Mouse (Mus musculus) gastrocnemius, postnatal 36 days (tissue): ENCODE data around the gene Sesn1. TPM values are rescaled to one million over a fixed set of nuclear protein-coding genes. Genes with fewer than 3 reads are reported as not detected.
"Not testable (repeated sequence)": the region's sequence is repeated elsewhere in the genome, so short reads cannot be mapped to it uniquely, and the experiment has no call there.

Experiments used
- DNase-seq, 2 experiments: peaks; one replicate each; pipeline ENCODE4 v3.0.0; 2022
- intact Hi-C: fragments of 180-260 bp; cut with DNase I; formaldehyde crosslinking; loops from one replicate; pipeline ENCODE4 v1.15.1; 2025
- long read RNA-seq, 2 experiments: library from polyadenylated mRNA; stranded (forward); transcript quantifications; one replicate each; pipeline ENCODE4 v2.0.0; 2021
- total RNA-seq, 2 experiments: library from RNA; stranded (reverse); gene quantifications; 2 replicates each; pipeline ENCODE4 v1.2.3; 2021

Sesn1 gene
- total RNA-seq, result 10 to 100 TPM; 17.0 to 32.6 TPM
- long read RNA-seq, experiment 1, transcript Sesn1-201 (10 exons, 2,600 nt), result major isoform, 16 of 21 reads
- long read RNA-seq, experiment 1, partial matches to known transcripts, result 2 of 21 reads
- long read RNA-seq, experiment 1, other reads (novel, unspliced or antisense), result 0 of 21 reads
- long read RNA-seq, experiment 2, transcript Sesn1-201 (10 exons, 2,600 nt), result major isoform, 15 of 30 reads
- long read RNA-seq, experiment 2, transcript Sesn1-202 (10 exons, 3,809 nt), result minor isoform, 6 of 30 reads
- long read RNA-seq, experiment 2, partial matches to known transcripts, result 7 of 30 reads
- long read RNA-seq, experiment 2, other reads (novel, unspliced or antisense), result 2 of 30 reads

- peak; percentile 89 to 93 for DNase-seq
- intact Hi-C loops, result no loop called here
Observed at GRCm38 (mm10) chr10:41809771-41810563, at the start of gene Sesn1, which contains the start of gene Cep57l1. Sesn1 (plus strand) TSS chr10:41809935. Cep57l1 (minus strand) TSS chr10:41809871.

GRCm38 (mm10) chr10:41760866-41761265 lies 48.9 kb upstream of the Sesn1 start:
- intact Hi-C loops, result no loop called here
- no peak for DNase-seq

- no peak for DNase-seq
- intact Hi-C loops, result no loop called here
Observed at GRCm38 (mm10) chr10:41763741-41764385, 45.9 kb upstream of the Sesn1 start.

- no peak for DNase-seq
- intact Hi-C loops, result no loop called here
Observed at GRCm38 (mm10) chr10:41765586-41765985, 44.1 kb upstream of the Sesn1 start.

- intact Hi-C loops, result no loop called here
- DNase-seq, result no peak
Observed at GRCm38 (mm10) chr10:41766280-41766679, 43.5 kb upstream of the Sesn1 start.

- no peak for DNase-seq
- intact Hi-C loops, result no loop called here
Observed at GRCm38 (mm10) chr10:41767254-41767653, 42.5 kb upstream of the Sesn1 start.

- intact Hi-C loops, result no loop called here
- DNase-seq, result no peak
Observed at GRCm38 (mm10) chr10:41792375-41792774, 17.4 kb upstream of the Sesn1 start.

GRCm38 (mm10) chr10:41797253-41797652 lies 12.5 kb upstream of the Sesn1 start:
- intact Hi-C loops, result no loop called here

GRCm38 (mm10) chr10:41803467-41803866 lies 6.3 kb upstream of the Sesn1 start:
- intact Hi-C loops, result no loop called here
- DNase-seq, result no peak

More at GRCm38 (mm10) chr10:41797253-41797652, 12.5 kb upstream of the Sesn1 start:
- no peak for DNase-seq

- no peak for DNase-seq
- intact Hi-C loops, result no loop called here
Observed at GRCm38 (mm10) chr10:41804711-41805110, 5.0 kb upstream of the Sesn1 start.

GRCm38 (mm10) chr10:41805729-41806355 lies 3.9 kb upstream of the Sesn1 start:
- intact Hi-C loops, result no loop called here
- no peak for DNase-seq

- peak in 1 of 2 experiments; percentile 73 for DNase-seq
- intact Hi-C loops, result no loop called here
Observed at GRCm38 (mm10) chr10:41809080-41809770, 510 bp upstream of the Sesn1 start.

GRCm38 (mm10) chr10:41810564-41811455 lies 1.1 kb downstream of the Sesn1 start:
- no peak for DNase-seq
- intact Hi-C loops, result no loop called here

GRCm38 (mm10) chr10:41812566-41812965 lies 2.8 kb downstream of the Sesn1 start:
- intact Hi-C loops, result no loop called here
- DNase-seq, result no peak

- DNase-seq, result no peak
- intact Hi-C loops, result no loop called here
Observed at GRCm38 (mm10) chr10:41814305-41814853, 4.6 kb downstream of the Sesn1 start.

- intact Hi-C loops, result no loop called here
- no peak for DNase-seq
Observed at GRCm38 (mm10) chr10:41816516-41816915, 6.8 kb downstream of the Sesn1 start.

GRCm38 (mm10) chr10:41818036-41818732 lies 8.4 kb downstream of the Sesn1 start:
- intact Hi-C loops, result no loop called here
- no peak for DNase-seq

GRCm38 (mm10) chr10:41818733-41819070 lies 9.0 kb downstream of the Sesn1 start:
- intact Hi-C loops, result not testable (repeated sequence)

More at GRCm38 (mm10) chr10:41818733-41819070, 9.0 kb downstream of the Sesn1 start:
- DNase-seq, result not testable (repeated sequence)
